Mouse (Mus musculus): ENCODE data around the gene Fcgr1.
"Not testable (repeated sequence)": the region's sequence is repeated elsewhere in the genome, so short reads cannot be mapped to it uniquely, and the experiment has no call there.

DNA sequence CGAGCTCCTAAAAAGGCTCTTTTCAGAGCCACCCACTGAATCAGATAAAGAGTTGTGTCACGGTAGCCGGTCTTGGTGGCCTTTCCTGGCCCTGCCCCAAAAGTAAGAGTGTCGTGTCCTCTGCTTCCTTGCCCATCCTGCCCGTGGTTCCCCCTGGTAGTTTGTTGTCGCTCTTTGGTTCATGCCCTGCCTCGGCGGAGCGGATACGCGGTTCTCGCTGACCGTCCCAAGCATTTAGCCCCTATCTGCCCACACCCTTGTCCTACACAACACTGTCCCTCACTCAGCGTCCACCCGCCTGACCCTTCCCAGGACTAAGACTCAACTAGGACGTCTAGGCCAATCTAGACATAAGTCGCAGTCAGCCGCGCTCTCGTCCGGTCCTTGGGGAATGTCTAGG, 47.8 kb downstream of the Fcgr1 start:
- TF ChIP-seq CTCF, POLR2A (IDR thresholded peaks at IDR 0.05; ENCODE audit: insufficient read depth, low read depth, low read length): not testable (repeated sequence)

Data from olfactory bulb, adult 2 months (tissue).